Mouse (Mus musculus): ENCODE measurements around the gene Crabp2.

GRCm38 (mm10) chr3:87983627-87984026 lies 35.2 kb downstream of the Crabp2 start:
- TF ChIP-seq POLR2A (IDR thresholded peaks at IDR 0.05; ENCODE audit: low read depth, low read length) (no peak), CTCF (IDR thresholded peaks at IDR 0.05; ENCODE audit: extremely low read depth, insufficient read length, insufficient replicate concordance, low read depth, low read length) (no peak)

Measured in small intestine, adult 2 months (tissue).